Mouse (Mus musculus) heart, postnatal 0 days (tissue): ENCODE measurements around the gene Fgfr2. TPM values are rescaled to one million over a fixed set of nuclear protein-coding genes. Genes with fewer than 3 reads are reported as not detected.

ENCODE experiments used
- ATAC-seq: fragments of 200-750 bp; cut with Nextera tagmentation; 2 replicates; pipeline ENCODE4 v1.8.0; 2017; ENCODE audit warnings: low read depth, moderate number of reproducible peaks, moderate library complexity; ENCODE audit not compliant: insufficient read depth
- DNase-seq: peaks from one replicate; pipeline ENCODE4 v3.0.0-alpha.2; 2016; ENCODE audit warnings: low spot score
- H3K27ac ChIP-seq: fragments of 300-500 bp; sonication (generic); 2 replicates; pipeline ENCODE4 v1.5.1; 2014; ENCODE audit warnings: low read depth, mild to moderate bottlenecking
- H3K27me3 ChIP-seq: fragments of 300-500 bp; sonication (generic); 2 replicates; pipeline ENCODE4 v1.6.1; 2014; ENCODE audit warnings: low read length, mixed read lengths; ENCODE audit not compliant: control insufficient read depth, insufficient read depth
- H3K36me3 ChIP-seq: fragments of 300-500 bp; sonication (generic); replicated peaks from 2 replicates; pipeline ENCODE4 v1.6.1; 2014; ENCODE audit warnings: low read length, mixed read lengths; ENCODE audit not compliant: control insufficient read depth, insufficient read depth
- H3K4me1 ChIP-seq: fragments of 300-500 bp; sonication (generic); 2 replicates; pipeline ENCODE4 v1.6.1; 2014; ENCODE audit warnings: antibody characterized with exemption; ENCODE audit not compliant: control insufficient read depth, insufficient read depth
- H3K4me2 ChIP-seq: fragments of 300-500 bp; sonication (generic); 2 replicates; pipeline ENCODE4 v1.6.1; 2014; ENCODE audit warnings: low read depth, mild to moderate bottlenecking, low read length, moderate library complexity
- H3K4me3 ChIP-seq: fragments of 300-500 bp; sonication (generic); 2 replicates; pipeline ENCODE4 v1.5.1; 2014; ENCODE audit warnings: low read depth, low read length
- H3K9ac ChIP-seq: fragments of 300-500 bp; sonication (generic); replicated peaks from 2 replicates; pipeline ENCODE4 v1.6.1; 2014; ENCODE audit warnings: low read depth, low read length, mixed read lengths
- H3K9me3 ChIP-seq: fragments of 300-500 bp; sonication (generic); replicated peaks from 2 replicates; pipeline ENCODE4 v1.6.1; 2016; ENCODE audit warnings: low read length; ENCODE audit not compliant: control insufficient read depth
- CTCF ChIP-seq: IDR thresholded peaks from 2 replicates; pipeline ENCODE4 v1.5.1; 2016; ENCODE audit warnings: antibody characterized with exemption, control low read depth, low read depth
- EP300 ChIP-seq: IDR thresholded peaks from 2 replicates; pipeline ENCODE4 v1.6.1; 2016; ENCODE audit warnings: antibody characterized with exemption, low read depth
- WGBS: fragments of 180-500 bp; shearing (Covaris S2); extraction: QIAGEN DNeasy Blood & Tissue Kit; methylation state at CpG from one replicate; pipeline ENCODE4 v1.1.7; 2014; 5-methylcytosine and 5-hydroxymethylcytosine counted together
- polyA plus RNA-seq: library from polyadenylated mRNA; unstranded; fragments of >200 nt; fragmentation: Nextera tagmentation; extraction: Ambion mirVana; gene quantifications from 2 replicates; pipeline ENCODE4 v1.2.1, GENCODE M21; 2015
- total RNA-seq: library from RNA; depleted of rRNA; stranded (reverse); fragments of >200 nt; gene quantifications from 2 replicates; pipeline ENCODE4 v1.2.3, GENCODE M21; 2014; ENCODE audit warnings: low replicate concordance

The Fgfr2 gene
- total and polyA plus RNA-seq, 2 experiments from 2014 or later, result 3.8 to 11.5 TPM

DNA sequence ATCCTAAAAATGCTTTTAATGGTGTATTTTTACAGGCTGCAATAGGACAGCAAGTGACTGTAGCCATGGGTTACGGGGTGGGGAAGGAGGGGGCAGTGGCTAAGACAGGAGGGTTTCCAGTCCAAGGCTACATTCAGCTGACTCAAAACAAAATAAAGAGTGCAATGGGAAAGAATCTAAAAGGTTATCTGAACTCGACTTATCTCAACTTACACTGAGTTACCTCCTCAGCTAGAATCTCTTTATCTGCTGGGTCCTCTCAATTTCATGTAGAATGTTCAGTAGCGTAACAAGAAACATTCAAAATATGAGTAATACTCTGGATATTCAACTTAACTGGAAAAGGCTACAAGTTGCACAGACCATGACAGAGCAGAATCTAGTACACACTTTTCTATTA, 550.4 kb downstream of the Fgfr2 start:
- Histone ChIP-seq H3K9ac (no peak overlapping the region), H3K27ac (peak overlapping the region; percentile 21; the same call in 1 of the 2 replicates), H3K9me3 (no peaks in the 10 kb centered on the region), H3K4me2 (no peak overlapping the region), H3K36me3 (peaks cover 25% of the 10 kb centered on the region), H3K4me1 (peaks cover 41% of the 10 kb centered on the region), H3K4me3 (no peak overlapping the region), H3K27me3 (no peaks in the 10 kb centered on the region)
- no peak for DNase-seq
- TF ChIP-seq CTCF (no peak), EP300 (no peak)
- ATAC-seq, result no peak
- 55% methylated on average over 3 of the region's 3 CpGs for WGBS

DNA sequence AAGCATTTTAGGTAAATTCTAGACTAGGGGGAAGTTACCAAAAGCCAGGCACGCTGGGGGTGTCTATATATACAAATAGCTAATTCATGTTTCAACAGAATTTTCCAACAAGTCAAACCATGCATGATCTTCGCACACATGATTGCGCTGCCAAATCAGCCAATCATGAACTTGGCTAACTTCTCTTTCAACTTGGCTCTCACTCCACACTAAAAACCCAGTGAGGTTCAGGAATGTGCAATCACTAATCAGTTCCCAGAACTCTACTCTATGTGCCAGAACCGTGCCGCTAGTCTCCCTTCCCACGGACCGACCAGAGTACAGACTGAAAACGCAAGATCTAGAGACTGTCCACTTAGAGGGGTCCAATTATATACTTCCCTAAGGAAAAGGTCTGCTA, 551.7 kb downstream of the Fgfr2 start:
- Histone ChIP-seq H3K4me3 (peak overlapping the region; percentile 14; the same call in 1 of the 2 replicates), H3K9ac (peak overlapping the region; percentile 8; the same call in 1 of the 2 replicates), H3K27me3 (no peaks in the 10 kb centered on the region), H3K36me3 (peaks cover 37% of the 10 kb centered on the region), H3K4me1 (peaks cover 37% of the 10 kb centered on the region), H3K9me3 (no peaks in the 10 kb centered on the region), H3K27ac (peak overlapping the region; percentile 78), H3K4me2 (peak overlapping the region; percentile 44)
- WGBS, result 38% methylated on average over 8 of the region's 8 CpGs
- peak; percentile 45 for DNase-seq
- ATAC-seq, result no peak
- no peak for TF ChIP-seq EP300
- TF ChIP-seq CTCF, result no peak

- no peak overlapping the region for H3K9ac ChIP-seq
- peaks cover 36% of the 10 kb centered on the region for H3K4me1 ChIP-seq
- H3K27ac ChIP-seq, result peak overlapping the region; percentile 58
- TF ChIP-seq EP300, result no peak
- no peak for TF ChIP-seq CTCF
- no peaks in the 10 kb centered on the region for H3K27me3 ChIP-seq
- ATAC-seq (peak; percentile 82), DNase-seq (peak; percentile 53)
- H3K4me2 ChIP-seq, result no peak overlapping the region
- H3K36me3 ChIP-seq, result peaks cover 45% of the 10 kb centered on the region
- H3K9me3 ChIP-seq, result no peaks in the 10 kb centered on the region
- no peak overlapping the region for H3K4me3 ChIP-seq
- 37% methylated on average over 5 of the region's 5 CpGs for WGBS
Observed at GRCm38 (mm10) chr7:132570071-132570470, 553.1 kb downstream of the Fgfr2 start.

DNA sequence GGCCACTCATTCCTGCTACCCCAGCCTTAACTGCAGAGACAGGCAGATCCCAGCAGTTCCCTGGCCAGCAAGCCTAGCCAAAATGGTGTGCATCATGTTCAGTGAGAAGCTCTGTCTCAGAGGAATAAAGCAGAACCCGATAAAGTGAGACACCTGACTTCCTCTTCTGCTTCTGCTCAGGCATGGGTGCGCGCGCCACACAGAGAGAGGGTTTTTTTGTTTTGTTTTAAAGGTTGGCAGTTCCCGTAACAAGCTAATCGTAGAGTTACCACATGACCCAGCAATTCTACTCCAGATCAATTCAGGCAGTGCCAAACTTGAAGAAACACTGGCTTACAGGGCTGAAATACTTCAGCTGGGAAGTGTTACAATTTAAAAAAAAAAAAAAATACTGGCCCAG, 554.3 kb downstream of the Fgfr2 start:
- Histone ChIP-seq H3K27me3 (no peaks in the 10 kb centered on the region), H3K36me3 (peaks cover 57% of the 10 kb centered on the region), H3K27ac (no peak overlapping the region), H3K4me3 (no peak overlapping the region), H3K4me2 (no peak overlapping the region), H3K9ac (no peak overlapping the region), H3K4me1 (peaks cover 32% of the 10 kb centered on the region), H3K9me3 (no peaks in the 10 kb centered on the region)
- ATAC-seq (no peak), DNase-seq (no peak)
- WGBS, result 84% methylated on average over 6 of the region's 6 CpGs
- TF ChIP-seq EP300 (no peak), CTCF (no peak)

DNA sequence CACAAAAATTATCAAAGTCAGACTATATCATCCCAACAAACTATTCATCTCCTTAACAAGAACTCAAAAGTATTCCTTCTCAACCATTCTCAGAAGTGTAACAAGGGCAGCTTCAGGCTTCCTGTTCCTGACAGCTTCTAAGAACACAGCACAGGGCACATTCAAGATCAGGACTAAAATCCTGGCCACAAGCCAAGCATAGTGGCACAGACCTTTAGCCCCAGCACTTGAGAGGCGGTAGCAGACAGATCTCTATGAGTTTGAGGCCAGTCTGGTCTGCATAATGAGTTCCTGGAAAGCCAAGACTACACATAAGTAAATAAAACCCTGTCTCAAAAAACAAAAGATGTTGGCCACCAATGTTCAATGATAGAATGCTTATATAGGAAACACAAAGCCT, 557.3 kb downstream of the Fgfr2 start:
- Histone ChIP-seq H3K4me1 (peaks cover 9% of the 10 kb centered on the region), H3K36me3 (peaks cover 87% of the 10 kb centered on the region), H3K4me2 (no peak overlapping the region), H3K27me3 (no peaks in the 10 kb centered on the region), H3K4me3 (no peak overlapping the region), H3K27ac (no peak overlapping the region), H3K9ac (no peak overlapping the region), H3K9me3 (no peaks in the 10 kb centered on the region)
- DNase-seq (no peak), ATAC-seq (no peak)
- TF ChIP-seq CTCF (no peak), EP300 (no peak)
- 19% methylated on average over 1 of the region's 1 CpGs for WGBS

GRCm38 (mm10) chr7:132559138-132559766, 563.9 kb downstream of the Fgfr2 start:
- H3K4me2 ChIP-seq, result no peak overlapping the region
- WGBS, result 48% methylated on average over 3 of the region's 3 CpGs
- H3K4me3 ChIP-seq, result no peak overlapping the region
- no peaks in the 10 kb centered on the region for H3K27me3 ChIP-seq
- H3K36me3 ChIP-seq, result peaks cover 77% of the 10 kb centered on the region
- no peaks in the 10 kb centered on the region for H3K9me3 ChIP-seq
- ATAC-seq, result peak; percentile 49
- no peak; the same call in 1 of the 2 replicates for TF ChIP-seq CTCF
- 0 out of 2 replicates have a peak, but pooled peaks have one; percentile 43 for TF ChIP-seq EP300
- H3K27ac ChIP-seq, result peak overlapping the region; percentile 48
- no peak for DNase-seq
- H3K4me1 ChIP-seq, result no peaks in the 10 kb centered on the region
- no peak overlapping the region for H3K9ac ChIP-seq
